Mouse (Mus musculus) myocyte (in vitro differentiated cells): ENCODE data around the gene Slc4a3.

ENCODE experiments used
- CEBPB ChIP-seq: IDR thresholded peaks from 2 replicates; pipeline ENCODE4 v1.6.1; 2011; ENCODE audit warnings: mild to moderate bottlenecking, moderate library complexity; ENCODE audit not compliant: poor library complexity, insufficient read depth, severe bottlenecking
- E2F4 ChIP-seq: IDR thresholded peaks from one replicate; pipeline ENCODE4 v1.6.1; 2011; ENCODE audit warnings: mild to moderate bottlenecking, control low read depth, moderate library complexity; ENCODE audit not compliant: insufficient read depth
- MAX ChIP-seq: IDR thresholded peaks from one replicate; pipeline ENCODE4 v1.6.1; 2011; ENCODE audit warnings: low read depth, mild to moderate bottlenecking, control low read depth
- MYOD1 ChIP-seq, 3 experiments: IDR thresholded peaks; one replicate each; pipeline ENCODE4 v1.6.1; 2011; ENCODE audit warnings: control low read depth in 2 of 3, low read depth in 2 of 3, mild to moderate bottlenecking in 2 of 3, moderate library complexity in 1 of 3; ENCODE audit not compliant: insufficient read length in 2 of 3, control insufficient read depth in 1 of 3
- MYOG ChIP-seq, 3 experiments: IDR thresholded peaks; one replicate each; pipeline ENCODE4 v1.6.1; 2011; ENCODE audit warnings: control low read depth in 2 of 3, low read depth in 2 of 3, mild to moderate bottlenecking in 2 of 3; ENCODE audit not compliant: insufficient read length in 2 of 3, control insufficient read depth in 1 of 3, insufficient read depth in 1 of 3
- POLR2A ChIP-seq: IDR thresholded peaks from one replicate; pipeline ENCODE4 v1.6.1; 2011; ENCODE audit warnings: low read depth, mild to moderate bottlenecking, control low read depth, moderate library complexity; ENCODE audit not compliant: insufficient read length
- POLR2AphosphoS2 ChIP-seq: IDR thresholded peaks from one replicate; pipeline ENCODE4 v1.6.1; 2011; ENCODE audit warnings: low read depth, control low read depth; ENCODE audit not compliant: insufficient read length
- REST ChIP-seq: IDR thresholded peaks from one replicate; pipeline ENCODE4 v1.6.1; 2011; ENCODE audit warnings: mild to moderate bottlenecking, control low read depth, moderate library complexity; ENCODE audit not compliant: insufficient read depth, insufficient read length
- SRF ChIP-seq: IDR thresholded peaks from one replicate; pipeline ENCODE4 v1.6.1; 2011; ENCODE audit warnings: low read depth; ENCODE audit not compliant: control insufficient read depth, insufficient read length
- TCF12 ChIP-seq: IDR thresholded peaks from one replicate; pipeline ENCODE4 v1.6.1; 2011; ENCODE audit warnings: mild to moderate bottlenecking, control low read depth; ENCODE audit not compliant: poor library complexity, insufficient read depth, severe bottlenecking
- TCF3 ChIP-seq: IDR thresholded peaks from one replicate; pipeline ENCODE4 v1.6.1; 2011; ENCODE audit warnings: low read depth, control low read depth; ENCODE audit not compliant: insufficient read length
- USF1 ChIP-seq: IDR thresholded peaks from one replicate; pipeline ENCODE4 v1.6.1; 2011; ENCODE audit warnings: low read depth, mild to moderate bottlenecking, control low read depth, moderate library complexity

DNA sequence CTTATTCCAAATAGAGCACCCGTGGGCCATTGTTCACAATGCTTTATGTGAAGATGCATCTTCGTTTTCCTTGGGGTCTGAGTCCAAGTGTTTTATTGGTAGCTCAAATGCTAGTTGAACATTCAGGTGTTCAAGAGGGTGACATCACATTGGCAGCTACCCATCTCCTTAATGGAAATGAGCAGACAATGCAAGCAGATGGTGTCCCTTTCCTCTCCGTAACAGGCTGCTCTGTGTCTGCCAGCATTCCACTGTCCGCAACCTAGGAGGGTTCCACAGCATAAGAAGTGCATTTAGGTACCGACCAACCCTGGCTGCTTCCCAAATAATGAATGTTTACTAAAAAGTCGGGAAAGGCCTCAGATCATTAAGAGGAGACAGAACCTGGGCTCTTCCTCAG, 26.7 kb downstream of the Slc4a3 start:
- TF ChIP-seq MAX (no peak), POLR2A (no peak), MYOG (IDR thresholded peaks at IDR 0.05; ENCODE audit: control insufficient read depth in 1 of 3, insufficient read depth in 1 of 3, insufficient read length in 2 of 3, low read depth in 2 of 3) (no peak), USF1 (no peak), REST (no peak), E2F4 (no peak), TCF12 (no peak), POLR2AphosphoS2 (no peak), TCF3 (no peak), MYOD1 (IDR thresholded peaks at IDR 0.05; ENCODE audit: control insufficient read depth in 1 of 3, insufficient read length in 2 of 3, low read depth in 2 of 3) (no peak), CEBPB (no peak), SRF (no peak)
